Mouse (Mus musculus): ENCODE measurements around the gene Fam110c.
A peak's percentile ranks its signal among the peaks of the same experiment; 100 is the strongest.

Fam110c gene

DNA sequence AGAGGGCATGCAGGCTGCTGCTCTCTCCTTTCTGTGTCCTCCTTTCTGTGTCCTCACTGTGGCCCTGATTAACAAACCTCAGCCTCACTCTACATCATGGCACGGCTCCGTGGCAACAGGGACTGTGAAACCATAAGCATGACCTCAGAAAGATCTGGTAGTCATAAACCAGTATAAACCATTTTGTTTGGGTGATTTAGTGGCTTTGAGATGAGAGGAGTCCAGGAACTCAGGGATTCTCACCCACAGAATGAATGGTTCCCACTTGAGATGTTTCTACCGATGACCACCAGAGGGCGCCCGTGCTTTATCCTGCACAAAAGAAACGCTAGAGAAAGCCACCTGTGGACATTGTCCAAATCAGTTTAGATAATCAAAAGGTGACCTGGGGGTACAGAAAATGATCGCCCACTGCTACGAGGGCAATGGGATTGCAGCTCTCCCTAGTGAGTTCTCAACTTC is 42.4 kb downstream of the Fam110c start:
- DNase-seq: peak; percentile 83 to 84

DNA sequence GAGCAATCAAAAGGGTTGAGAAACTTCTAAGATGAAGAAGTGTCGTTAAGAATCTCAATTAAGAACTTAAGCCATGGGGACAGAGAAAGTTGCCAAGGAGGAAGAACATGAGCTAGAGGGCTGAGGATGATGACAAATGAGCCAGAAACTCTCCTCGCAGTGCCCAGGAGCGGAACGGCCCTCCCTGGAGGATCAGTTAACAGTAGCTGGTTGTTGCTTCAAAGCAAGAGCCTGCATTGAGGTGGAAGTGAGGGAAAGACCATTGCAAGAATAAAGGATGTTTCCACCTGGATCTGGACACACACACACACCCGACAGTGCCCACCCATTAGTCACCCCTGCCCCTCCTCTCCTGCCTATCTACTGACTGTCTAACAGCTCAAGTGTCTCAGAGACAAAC is 46.9 kb downstream of the Fam110c start:
- no peak for DNase-seq

DNA sequence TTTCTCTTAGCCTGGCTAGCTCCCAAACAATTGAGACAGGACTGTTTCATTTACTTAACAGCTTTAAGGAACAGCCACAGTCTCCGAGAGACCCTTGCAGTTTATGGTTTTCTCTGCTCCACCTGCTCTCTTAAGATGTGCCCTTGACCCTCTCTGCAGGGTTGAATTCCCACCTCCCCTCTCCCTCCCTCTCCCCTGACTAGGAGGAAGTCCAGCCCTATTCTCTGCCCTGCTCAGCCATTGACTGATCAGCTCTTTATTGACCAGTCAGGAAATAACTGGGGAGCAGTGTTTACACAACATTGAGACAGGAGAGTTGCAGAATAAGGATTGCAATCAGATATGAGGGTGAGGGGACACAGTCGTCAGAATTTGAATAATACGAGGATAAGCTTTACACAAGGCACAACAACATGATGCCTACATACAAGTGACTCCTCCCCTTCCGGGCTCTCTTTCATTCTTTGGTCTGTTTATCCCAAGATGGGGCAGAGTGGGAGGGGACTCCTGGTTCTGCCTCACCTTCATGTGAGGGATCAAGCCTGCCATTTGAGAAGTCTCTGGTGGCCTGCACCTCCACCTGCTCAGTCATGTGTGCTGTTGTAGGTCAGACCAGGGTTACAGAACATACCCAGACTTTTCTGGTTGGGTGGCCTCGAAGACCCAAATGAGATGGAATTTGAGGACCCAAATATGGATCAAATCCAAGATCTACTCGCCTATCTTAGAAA is 49.4 kb downstream of the Fam110c start:
- DNase-seq: no peak

DNA sequence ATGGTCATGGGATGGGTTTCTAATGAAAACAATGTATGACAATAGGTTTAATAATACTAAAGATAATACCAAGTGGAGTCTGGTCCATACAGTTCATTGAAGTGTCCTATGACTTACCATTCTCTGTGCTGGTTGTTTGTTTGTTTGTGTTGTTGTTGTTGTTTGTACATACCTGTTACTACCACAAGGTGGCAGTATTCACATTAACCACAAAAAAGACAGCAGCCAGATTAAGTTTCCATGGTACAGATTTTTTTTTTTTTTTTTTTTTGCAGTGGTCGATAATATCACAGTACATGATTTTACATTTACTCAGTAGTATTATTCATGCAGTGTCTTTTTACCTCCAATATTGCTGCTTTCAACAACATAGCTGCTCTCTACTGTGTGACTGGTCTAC is 52.4 kb downstream of the Fam110c start:
- no peak for DNase-seq

DNA sequence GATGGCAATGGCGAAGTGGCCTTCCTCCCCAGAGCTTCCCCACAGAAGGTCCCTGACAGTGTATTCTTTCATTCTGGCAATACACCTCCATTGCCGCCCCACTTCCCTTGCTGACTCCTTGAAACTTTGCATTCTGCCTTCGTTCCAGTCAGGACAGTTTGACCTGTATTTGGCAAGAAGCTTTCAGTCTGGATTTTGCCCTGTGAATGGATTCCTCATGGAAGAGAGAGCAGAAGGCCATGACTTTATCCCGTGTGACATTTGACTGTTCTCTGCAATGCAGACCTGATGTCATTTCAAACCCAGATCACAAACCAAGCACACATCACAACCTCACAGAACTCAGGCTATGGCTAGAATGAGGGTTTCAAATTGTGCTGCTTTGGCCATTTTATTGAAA is 55.9 kb downstream of the Fam110c start:
- DNase-seq: no peak

Data from kidney, postnatal 4 days (tissue).